Mouse (Mus musculus) kidney, adult 2 months (tissue): Measurements from ENCODE around the gene Tmeff2.

Source experiments
- CTCF ChIP-seq: fragments of 200-500 bp; conservative IDR thresholded peaks from 2 replicates; pipeline ENCODE4 v1.5.1; 2011; ENCODE audit warnings: low read depth, mild to moderate bottlenecking, control low read depth, low read length, moderate library complexity, mixed read lengths; ENCODE audit not compliant: insufficient read depth, insufficient read length
- POLR2A ChIP-seq: fragments of 200-500 bp; IDR thresholded peaks from one replicate; pipeline ENCODE4 v1.6.1; 2011; ENCODE audit warnings: low read depth, low read length, control low read depth

DNA sequence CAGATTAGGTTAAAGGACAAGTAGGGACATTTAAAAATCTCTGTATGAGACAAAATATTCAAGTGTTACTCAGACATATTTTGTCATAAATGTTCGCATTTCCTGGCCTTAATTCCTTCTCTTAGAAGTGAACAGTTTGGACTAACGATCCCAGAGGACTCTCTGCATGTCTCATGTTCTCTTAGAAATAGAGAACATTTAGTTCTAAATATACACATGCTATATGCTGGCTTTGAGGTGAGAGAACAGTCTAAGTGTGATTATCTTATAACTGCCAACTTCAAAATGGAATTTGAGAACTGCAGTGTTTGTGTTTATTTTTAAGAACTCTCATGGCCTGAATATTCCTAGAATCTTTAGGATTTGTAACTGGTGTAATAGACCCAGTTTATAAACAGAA is 69.2 kb downstream of the Tmeff2 start:
- TF ChIP-seq CTCF (no peak), POLR2A (no peak)
